Mouse (Mus musculus) lung, postnatal 0 days (tissue): ENCODE data around the gene Casd1. TPM values are rescaled to one million over a fixed set of nuclear protein-coding genes. Genes with fewer than 3 reads are reported as not detected.
A peak's percentile ranks its signal among the peaks of the same experiment; 100 is the strongest.

Source experiments
- ATAC-seq: fragments of 200-750 bp; cut with Nextera tagmentation; 2 replicates; pipeline ENCODE4 v1.8.0; 2017; ENCODE audit warnings: moderate library complexity
- DNase-seq: peaks from one replicate; pipeline ENCODE4 v3.0.0-alpha.2; 2016; ENCODE audit warnings: low spot score
- H3K27ac ChIP-seq: fragments of 300-500 bp; sonication (generic); 2 replicates; pipeline ENCODE4 v1.5.1; 2014; ENCODE audit warnings: antibody characterized with exemption, mild to moderate bottlenecking, low read length, mixed read lengths
- H3K27me3 ChIP-seq: fragments of 300-500 bp; sonication (generic); replicated peaks from 2 replicates; pipeline ENCODE4 v1.6.1; 2014; ENCODE audit warnings: low read length, mixed read lengths; ENCODE audit not compliant: insufficient read depth
- H3K36me3 ChIP-seq: fragments of 300-500 bp; sonication (generic); 2 replicates; pipeline ENCODE4 v1.6.1; 2014; ENCODE audit warnings: low read length, mixed read lengths; ENCODE audit not compliant: insufficient read depth
- H3K4me1 ChIP-seq: fragments of 300-500 bp; sonication (generic); 2 replicates; pipeline ENCODE4 v1.6.1; 2014; ENCODE audit warnings: antibody characterized with exemption, low read depth, low read length, mixed read lengths; ENCODE audit not compliant: insufficient read depth
- H3K4me2 ChIP-seq: fragments of 300-500 bp; sonication (generic); replicated peaks from 2 replicates; pipeline ENCODE4 v1.6.1; 2014; ENCODE audit warnings: low read depth, mild to moderate bottlenecking, low read length, moderate library complexity, mixed read lengths
- H3K4me3 ChIP-seq: fragments of 300-500 bp; sonication (generic); 2 replicates; pipeline ENCODE4 v1.5.1; 2014; ENCODE audit warnings: low read depth, low read length
- H3K9ac ChIP-seq: fragments of 300-500 bp; sonication (generic); replicated peaks from 2 replicates; pipeline ENCODE4 v1.6.1; 2014; ENCODE audit warnings: low read depth, mild to moderate bottlenecking
- H3K9me3 ChIP-seq: fragments of 300-500 bp; sonication (generic); 2 replicates; pipeline ENCODE4 v1.6.1; 2016; ENCODE audit warnings: low read length, mixed read lengths
- CTCF ChIP-seq: IDR thresholded peaks from 2 replicates; pipeline ENCODE4 v1.5.1; 2016; ENCODE audit warnings: antibody characterized with exemption, mild to moderate bottlenecking
- EP300 ChIP-seq: IDR thresholded peaks from 2 replicates; pipeline ENCODE4 v1.6.1; 2016; ENCODE audit warnings: antibody characterized with exemption, mild to moderate bottlenecking, control low read depth
- WGBS: fragments of 180-500 bp; shearing (Covaris S2); extraction: QIAGEN DNeasy Blood & Tissue Kit; methylation state at CpG from one replicate; pipeline ENCODE4 v1.1.7; 2014; 5-methylcytosine and 5-hydroxymethylcytosine counted together
- polyA plus RNA-seq: library from polyadenylated mRNA; unstranded; fragments of >200 nt; fragmentation: Nextera tagmentation; extraction: Ambion mirVana; gene quantifications from 2 replicates; pipeline ENCODE4 v1.2.1, GENCODE M21; 2015

Gene Casd1
- polyA plus RNA-seq, 1 experiment from 2014 or later: 18.4 TPM

GRCm38 (mm10) chr6:4562401-4562800 is 38.2 kb upstream of the Casd1 start:
- DNase-seq (peak; percentile 30), ATAC-seq (no peak)
- Histone ChIP-seq H3K27me3 (no peaks in the 10 kb centered on the region), H3K9me3 (no peaks in the 10 kb centered on the region), H3K27ac (no peak overlapping the region), H3K4me1 (no peaks in the 10 kb centered on the region; the same call in 1 of the 2 replicates), H3K4me2 (no peak overlapping the region), H3K9ac (no peak overlapping the region), H3K36me3 (no peaks in the 10 kb centered on the region), H3K4me3 (no peak overlapping the region)
- no peak for TF ChIP-seq EP300
- no peak for TF ChIP-seq CTCF
- 48% methylated on average over 1 of the region's 1 CpGs for WGBS

DNA sequence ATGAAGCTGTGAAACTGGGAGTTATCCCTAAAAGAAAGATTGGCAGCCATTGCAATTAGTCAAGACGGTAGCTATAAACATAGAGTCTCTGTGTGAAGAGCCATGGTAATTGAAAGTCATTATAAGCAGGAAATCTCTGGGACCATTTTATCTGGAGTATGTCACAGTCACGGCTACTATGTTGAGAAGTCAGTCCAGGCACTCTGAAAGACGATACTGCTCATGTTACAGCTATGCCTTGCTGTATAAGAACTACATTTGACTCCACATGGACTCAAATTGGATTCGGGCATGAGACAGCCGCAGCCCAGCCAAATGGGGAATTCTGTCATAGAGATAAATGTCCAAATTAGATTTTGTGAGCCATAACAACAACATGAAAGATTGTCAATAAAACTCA is 37.2 kb upstream of the Casd1 start:
- DNase-seq (no peak), ATAC-seq (no peak)
- H3K4me1 ChIP-seq: no peaks in the 10 kb centered on the region
- no peak overlapping the region for H3K4me2 ChIP-seq
- 73% methylated on average over 5 of the region's 5 CpGs for WGBS
- TF ChIP-seq CTCF (no peak), EP300 (no peak)
- H3K9me3 ChIP-seq: no peaks in the 10 kb centered on the region
- H3K9ac ChIP-seq: no peak overlapping the region
- H3K27me3 ChIP-seq: no peaks in the 10 kb centered on the region
- no peak overlapping the region for H3K4me3 ChIP-seq
- no peaks in the 10 kb centered on the region for H3K36me3 ChIP-seq
- no peak overlapping the region for H3K27ac ChIP-seq

GRCm38 (mm10) chr6:4570412-4570811 is 30.2 kb upstream of the Casd1 start:
- Histone ChIP-seq H3K36me3 (no peaks in the 10 kb centered on the region), H3K27ac (no peak overlapping the region)
- 57% methylated on average over 4 of the region's 4 CpGs for WGBS

GRCm38 (mm10) chr6:4577756-4578155 is 22.9 kb upstream of the Casd1 start:
- Histone ChIP-seq H3K4me1 (no peaks in the 10 kb centered on the region), H3K4me3 (no peak overlapping the region), H3K9me3 (no peaks in the 10 kb centered on the region), H3K27me3 (no peaks in the 10 kb centered on the region), H3K4me2 (no peak overlapping the region), H3K27ac (no peak overlapping the region), H3K36me3 (no peaks in the 10 kb centered on the region), H3K9ac (no peak overlapping the region)
- peak; percentile 58 for DNase-seq
- no peak for ATAC-seq
- TF ChIP-seq CTCF: no peak
- no peak for TF ChIP-seq EP300
- 49% methylated on average over 5 of the region's 5 CpGs for WGBS

More at GRCm38 (mm10) chr6:4570412-4570811, 30.2 kb upstream of the Casd1 start:
- TF ChIP-seq CTCF (no peak), EP300 (no peak)
- ATAC-seq: no peak
- H3K4me2 ChIP-seq: no peak overlapping the region
- H3K4me1 ChIP-seq: no peaks in the 10 kb centered on the region
- H3K4me3 ChIP-seq: no peak overlapping the region
- no peak for DNase-seq
- no peak overlapping the region for H3K9ac ChIP-seq
- H3K9me3 ChIP-seq: no peaks in the 10 kb centered on the region
- no peaks in the 10 kb centered on the region for H3K27me3 ChIP-seq

DNA sequence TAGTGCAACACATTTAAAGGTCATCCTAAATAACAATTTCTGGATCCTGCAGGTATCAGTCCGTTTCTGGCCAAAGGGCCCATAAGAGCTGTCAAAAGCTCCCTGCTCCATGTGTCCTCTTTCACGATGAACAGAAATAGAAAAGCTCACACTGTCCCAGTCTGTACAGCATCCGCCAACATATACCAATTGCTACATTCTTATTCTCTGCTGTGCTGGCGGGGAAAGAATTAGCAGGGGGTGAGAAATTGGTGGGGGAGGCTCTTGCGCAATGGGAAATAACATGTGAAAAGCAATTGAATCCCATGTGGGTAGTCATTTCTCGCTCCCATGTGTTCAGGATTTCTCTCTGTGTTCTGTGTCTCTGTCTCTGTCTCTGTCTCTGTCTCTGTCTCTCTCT is 22.3 kb upstream of the Casd1 start:
- Histone ChIP-seq H3K9ac (no peak overlapping the region), H3K36me3 (no peaks in the 10 kb centered on the region), H3K4me2 (no peak overlapping the region), H3K4me1 (no peaks in the 10 kb centered on the region), H3K4me3 (no peak overlapping the region), H3K27me3 (no peaks in the 10 kb centered on the region), H3K27ac (no peak overlapping the region), H3K9me3 (no peaks in the 10 kb centered on the region)
- DNase-seq (peak; percentile 41), ATAC-seq (peak; percentile 67)
- 74% methylated on average over 6 of the region's 6 CpGs for WGBS
- TF ChIP-seq EP300 (no peak), CTCF (no peak)

DNA sequence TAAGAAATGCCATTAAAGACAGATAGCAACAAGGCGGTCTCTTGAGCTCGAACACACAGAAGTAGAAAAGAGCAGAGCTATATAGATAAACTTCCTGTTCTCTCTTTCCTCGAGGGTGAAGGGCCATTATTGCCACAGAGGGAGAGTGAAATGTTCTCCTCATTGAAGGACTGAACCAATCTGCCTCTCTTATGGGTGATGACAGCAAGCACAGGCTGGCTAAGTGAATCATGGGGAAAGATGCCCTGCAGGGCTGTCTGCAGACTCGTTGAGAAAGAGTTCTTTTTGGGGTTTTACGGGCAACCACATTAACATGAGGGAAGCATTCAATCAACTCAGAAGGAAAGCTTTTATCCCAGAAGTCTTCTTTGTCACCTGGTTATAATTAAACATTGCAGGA is 21.0 kb upstream of the Casd1 start:
- WGBS: 51% methylated on average over 5 of the region's 5 CpGs
- no peak for ATAC-seq
- H3K36me3 ChIP-seq: no peaks in the 10 kb centered on the region

DNA sequence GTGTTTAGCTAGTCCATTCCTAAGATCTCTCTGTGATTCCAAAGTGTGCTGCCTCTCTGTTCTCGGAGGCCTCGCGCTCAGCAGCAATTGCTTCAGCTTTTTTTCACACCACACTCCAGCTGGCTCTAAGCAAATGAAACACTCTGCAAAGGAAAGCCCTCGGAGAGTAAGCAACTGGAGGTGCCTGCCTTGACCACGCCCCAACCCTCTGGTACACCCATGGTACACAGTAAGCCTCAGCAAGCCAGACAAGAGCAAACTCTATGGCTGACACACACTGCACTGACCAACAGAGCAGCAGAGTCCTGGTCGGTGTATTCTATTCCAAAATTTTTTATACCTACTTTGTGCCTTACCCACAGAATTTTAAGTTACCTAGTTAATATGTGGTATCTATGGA is 17.2 kb upstream of the Casd1 start:
- 31% methylated on average over 6 of the region's 6 CpGs for WGBS

More for the DNA sequence above, 21.0 kb upstream of the Casd1 start:
- Histone ChIP-seq H3K4me2 (no peak overlapping the region), H3K4me3 (no peak overlapping the region), H3K9me3 (no peaks in the 10 kb centered on the region), H3K9ac (no peak overlapping the region), H3K27me3 (no peaks in the 10 kb centered on the region), H3K4me1 (no peaks in the 10 kb centered on the region), H3K27ac (no peak overlapping the region)
- TF ChIP-seq CTCF (no peak), EP300 (no peak)
- no peak for DNase-seq

More for the DNA sequence above, 17.2 kb upstream of the Casd1 start:
- DNase-seq: peak; percentile 46
- Histone ChIP-seq H3K4me2 (no peak overlapping the region), H3K27ac (no peak overlapping the region), H3K9me3 (no peaks in the 10 kb centered on the region), H3K27me3 (no peaks in the 10 kb centered on the region), H3K4me1 (no peaks in the 10 kb centered on the region), H3K9ac (no peak overlapping the region), H3K4me3 (no peak overlapping the region), H3K36me3 (no peaks in the 10 kb centered on the region)
- peak; percentile 57 for ATAC-seq
- TF ChIP-seq EP300: no peak
- TF ChIP-seq CTCF: no peak
